Mouse (Mus musculus): ENCODE results near the gene Camkk2. TPM values are rescaled to one million over a fixed set of nuclear protein-coding genes. Genes with fewer than 3 reads are reported as not detected.
A peak's percentile ranks its signal among the peaks of the same experiment; 100 is the strongest.

Gene Camkk2
- polyA plus RNA-seq, 1 experiment from 2014 or later, result 9.6 TPM

- Histone ChIP-seq H3K27me3 (no peaks in the 10 kb centered on the region), H3K36me3 (0 out of 2 replicates have a peak, but pooled peaks cover 8% of the 10 kb centered on the region), H3K27ac (peak overlapping the region; percentile 76), H3K4me1 (replicated peaks) (peaks cover 55% of the 10 kb centered on the region), H3K9me3 (replicated peaks) (no peaks in the 10 kb centered on the region), H3K9ac (peak overlapping the region; percentile 93), H3K4me3 (replicated peaks) (peak overlapping the region; percentile 83), H3K4me2 (peak overlapping the region; percentile 95)
- WGBS (ENCODE audit: insufficient replicate concordance), result 2% methylated on average over 32 of the region's 55 CpGs
- DNase-seq, result no peak
- ATAC-seq (ENCODE audit: low read depth), result peak; percentile 50
These were observed 680 bp downstream of the Camkk2 start for GRCm38 (mm10) chr5:122778231-122779226.

GRCm38 (mm10) chr5:122777322-122777721 lies 1.9 kb downstream of the Camkk2 start:
- peaks cover 55% of the 10 kb centered on the region for H3K4me1 ChIP-seq (replicated peaks)
- 0 out of 2 replicates have a peak overlapping the region, but pooled peaks have one; percentile 95 for H3K4me2 ChIP-seq
- no peak overlapping the region for H3K9ac ChIP-seq
- no peak overlapping the region for H3K27ac ChIP-seq
- 52% methylated on average over 2 of the region's 2 CpGs for WGBS (ENCODE audit: insufficient replicate concordance)
- H3K9me3 ChIP-seq (replicated peaks), result no peaks in the 10 kb centered on the region
- no peak for ATAC-seq (ENCODE audit: low read depth)
- H3K4me3 ChIP-seq (replicated peaks), result no peak overlapping the region
- no peaks in the 10 kb centered on the region for H3K27me3 ChIP-seq
- H3K36me3 ChIP-seq, result peaks cover 18% of the 10 kb centered on the region; the same call in 1 of the 2 replicates
- DNase-seq, result no peak

GRCm38 (mm10) chr5:122775646-122776286 lies 3.4 kb downstream of the Camkk2 start:
- peak overlapping the region; percentile 55 for H3K4me2 ChIP-seq
- peaks cover 63% of the 10 kb centered on the region for H3K4me1 ChIP-seq (replicated peaks)
- DNase-seq, result no peak
- H3K27ac ChIP-seq, result peak overlapping the region; percentile 68
- H3K27me3 ChIP-seq, result no peaks in the 10 kb centered on the region
- peak overlapping the region; percentile 12; the same call in 1 of the 2 replicates for H3K4me3 ChIP-seq (replicated peaks)
- H3K9ac ChIP-seq, result peak overlapping the region; percentile 37; the same call in 1 of the 2 replicates
- 68% methylated on average over 14 of the region's 14 CpGs for WGBS (ENCODE audit: insufficient replicate concordance)
- H3K36me3 ChIP-seq, result peaks cover 20% of the 10 kb centered on the region; the same call in 1 of the 2 replicates
- ATAC-seq (ENCODE audit: low read depth), result no peak
- no peaks in the 10 kb centered on the region for H3K9me3 ChIP-seq (replicated peaks)

GRCm38 (mm10) chr5:122774743-122775611 lies 4.2 kb downstream of the Camkk2 start:
- peak overlapping the region; percentile 30 for H3K4me3 ChIP-seq (replicated peaks)
- H3K9ac ChIP-seq, result peak overlapping the region; percentile 56
- 53% methylated on average over 28 of the region's 28 CpGs for WGBS (ENCODE audit: insufficient replicate concordance)
- H3K36me3 ChIP-seq, result peaks cover 20% of the 10 kb centered on the region; the same call in 1 of the 2 replicates
- H3K9me3 ChIP-seq (replicated peaks), result no peaks in the 10 kb centered on the region
- peak overlapping the region; percentile 55 for H3K4me2 ChIP-seq
- H3K4me1 ChIP-seq (replicated peaks), result peaks cover 64% of the 10 kb centered on the region
- peak overlapping the region; percentile 68 for H3K27ac ChIP-seq
- H3K27me3 ChIP-seq, result no peaks in the 10 kb centered on the region
- peak; percentile 78 for DNase-seq
- peak; percentile 85 for ATAC-seq (ENCODE audit: low read depth)

- Histone ChIP-seq H3K9me3 (replicated peaks) (no peaks in the 10 kb centered on the region), H3K27me3 (no peaks in the 10 kb centered on the region), H3K27ac (no peak overlapping the region; the same call in 1 of the 2 replicates), H3K36me3 (peaks cover 25% of the 10 kb centered on the region; the same call in 1 of the 2 replicates), H3K4me1 (replicated peaks) (peaks cover 70% of the 10 kb centered on the region), H3K4me3 (replicated peaks) (no peak overlapping the region), H3K9ac (no peak overlapping the region), H3K4me2 (no peak overlapping the region)
- 85% methylated on average over 11 of the region's 11 CpGs for WGBS (ENCODE audit: insufficient replicate concordance)
- ATAC-seq (ENCODE audit: low read depth) (no peak), DNase-seq (no peak)
These were observed 5.5 kb downstream of the Camkk2 start for GRCm38 (mm10) chr5:122773756-122774155.

GRCm38 (mm10) chr5:122771428-122771827 lies 7.8 kb downstream of the Camkk2 start:
- 47% methylated on average over 9 of the region's 9 CpGs for WGBS (ENCODE audit: insufficient replicate concordance)
- H3K27ac ChIP-seq, result peak overlapping the region; percentile 65
- H3K9ac ChIP-seq, result no peak overlapping the region
- H3K9me3 ChIP-seq (replicated peaks), result no peaks in the 10 kb centered on the region
- peaks cover 23% of the 10 kb centered on the region; the same call in 1 of the 2 replicates for H3K36me3 ChIP-seq
- peak overlapping the region; percentile 2; the same call in 1 of the 2 replicates for H3K4me2 ChIP-seq
- ATAC-seq (ENCODE audit: low read depth) (no peak), DNase-seq (no peak)
- peaks cover 54% of the 10 kb centered on the region for H3K4me1 ChIP-seq (replicated peaks)
- H3K27me3 ChIP-seq, result no peaks in the 10 kb centered on the region
- no peak overlapping the region for H3K4me3 ChIP-seq (replicated peaks)

- no peak for ATAC-seq (ENCODE audit: low read depth)
- no peak overlapping the region for H3K4me3 ChIP-seq (replicated peaks)
- H3K27me3 ChIP-seq, result no peaks in the 10 kb centered on the region
- H3K4me2 ChIP-seq, result peak overlapping the region; percentile 2; the same call in 1 of the 2 replicates
- no peak for DNase-seq
- H3K27ac ChIP-seq, result peak overlapping the region; percentile 65
- 0 out of 2 replicates have a peak overlapping the region, but pooled peaks have one; percentile 18 for H3K9ac ChIP-seq
- H3K9me3 ChIP-seq (replicated peaks), result no peaks in the 10 kb centered on the region
- peaks cover 53% of the 10 kb centered on the region for H3K4me1 ChIP-seq (replicated peaks)
- 41% methylated on average over 10 of the region's 10 CpGs for WGBS (ENCODE audit: insufficient replicate concordance)
- H3K36me3 ChIP-seq, result peaks cover 22% of the 10 kb centered on the region; the same call in 1 of the 2 replicates
These were observed 8.4 kb downstream of the Camkk2 start for GRCm38 (mm10) chr5:122770806-122771261.

GRCm38 (mm10) chr5:122770304-122770703 lies 8.9 kb downstream of the Camkk2 start:
- ATAC-seq (ENCODE audit: low read depth), result no peak
- Histone ChIP-seq H3K4me1 (replicated peaks) (peaks cover 48% of the 10 kb centered on the region), H3K4me3 (replicated peaks) (no peak overlapping the region), H3K4me2 (peak overlapping the region; percentile 2; the same call in 1 of the 2 replicates), H3K27ac (peak overlapping the region; percentile 65), H3K36me3 (peaks cover 22% of the 10 kb centered on the region; the same call in 1 of the 2 replicates), H3K9ac (peak overlapping the region; percentile 18; the same call in 1 of the 2 replicates), H3K27me3 (no peaks in the 10 kb centered on the region), H3K9me3 (replicated peaks) (no peaks in the 10 kb centered on the region)
- DNase-seq, result no peak
- 61% methylated on average over 7 of the region's 7 CpGs for WGBS (ENCODE audit: insufficient replicate concordance)

- Histone ChIP-seq H3K9ac (no peak overlapping the region), H3K4me1 (replicated peaks) (peaks cover 38% of the 10 kb centered on the region), H3K9me3 (replicated peaks) (no peaks in the 10 kb centered on the region), H3K27ac (peak overlapping the region; percentile 40; the same call in 1 of the 2 replicates), H3K4me3 (replicated peaks) (no peak overlapping the region), H3K27me3 (no peaks in the 10 kb centered on the region), H3K4me2 (no peak overlapping the region), H3K36me3 (peaks cover 22% of the 10 kb centered on the region; the same call in 1 of the 2 replicates)
- ATAC-seq (ENCODE audit: low read depth), result peak; percentile 71
- WGBS (ENCODE audit: insufficient replicate concordance), result 58% methylated on average over 15 of the region's 15 CpGs
- peak; percentile 54 for DNase-seq
These were observed 10.1 kb downstream of the Camkk2 start for GRCm38 (mm10) chr5:122769101-122769568.

GRCm38 (mm10) chr5:122767283-122767682 lies 11.9 kb downstream of the Camkk2 start:
- H3K4me1 ChIP-seq (replicated peaks), result peaks cover 52% of the 10 kb centered on the region
- no peaks in the 10 kb centered on the region for H3K27me3 ChIP-seq
- H3K4me3 ChIP-seq (replicated peaks), result no peak overlapping the region
- no peak overlapping the region for H3K4me2 ChIP-seq
- no peak overlapping the region for H3K9ac ChIP-seq
- DNase-seq, result no peak
- WGBS (ENCODE audit: insufficient replicate concordance), result 83% methylated on average over 11 of the region's 11 CpGs
- H3K9me3 ChIP-seq (replicated peaks), result no peaks in the 10 kb centered on the region
- peaks cover 19% of the 10 kb centered on the region; the same call in 1 of the 2 replicates for H3K36me3 ChIP-seq
- H3K27ac ChIP-seq, result no peak overlapping the region
- no peak for ATAC-seq (ENCODE audit: low read depth)

Data from liver, embryonic 13.5 days (tissue).